Mouse (Mus musculus) kidney, embryonic 15.5 days (tissue): ENCODE data around the gene Mat2b. TPM values are rescaled to one million over a fixed set of nuclear protein-coding genes. Genes with fewer than 3 reads are reported as not detected.

Source experiments
- polyA plus RNA-seq: library from polyadenylated mRNA; unstranded; fragments of >200 nt; fragmentation: Nextera tagmentation; extraction: Ambion mirVana; gene quantifications from 2 replicates; pipeline ENCODE4 v1.2.1, GENCODE M21; 2015

Mat2b gene
- polyA plus RNA-seq, 1 experiment from 2014 or later = 106 TPM

Other genes with a start within 250 kb of the Mat2b start
- 48.2 and 48.4 TPM in 2 replicates for gene Hmmr, start 38.2 kb upstream of the Mat2b start, polyA plus RNA-seq
- gene Nudcd2, start 38.5 kb upstream of the Mat2b start, polyA plus RNA-seq = 165 and 178 TPM in 2 replicates
- 37.9 and 42.6 TPM in 2 replicates for gene Ccng1, start 60.1 kb upstream of the Mat2b start, polyA plus RNA-seq